10 mouse cellular contexts compared by ENCODE assay signal in the genomic region with DNA sequence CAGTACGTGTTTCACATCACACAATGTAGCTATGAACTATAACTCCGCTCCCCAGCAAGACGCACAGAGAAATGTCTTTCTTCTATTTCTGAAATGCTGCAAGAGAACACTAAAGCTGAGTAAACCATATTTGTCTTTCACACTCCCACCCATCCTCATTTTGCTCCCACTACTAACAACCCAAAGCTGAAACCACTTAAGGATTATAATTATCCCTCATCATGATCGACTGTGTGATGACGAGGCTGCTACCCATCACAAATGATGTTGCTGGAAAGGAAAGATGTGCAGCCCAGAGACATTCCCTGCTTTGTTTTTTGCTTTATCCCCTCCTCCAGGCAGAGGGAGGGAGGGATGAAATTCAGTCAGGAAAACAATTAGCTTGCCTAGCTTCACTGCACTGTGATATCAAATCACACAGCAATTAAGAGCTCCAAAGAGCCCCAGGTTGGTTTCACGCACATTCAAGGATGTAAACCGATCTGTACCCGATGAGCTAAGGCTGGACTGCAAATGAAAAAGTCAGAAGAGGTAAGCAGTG.
DNase-seq lines count a peak whose midpoint lies in the region; ATAC-seq lines count a peak whose summit lies in the region.
"Had no signal": no experiment of that assay in that cellular context is flagged by ENCODE, and none has a peak within 500 bp of the region (broad histone marks: within the 10 kb centered on the region; RNA-seq: fewer than 3 reads in every experiment).

No protein-coding gene starts in this region.

- no peak overlapping the region for H3K27ac ChIP-seq in kidney, embryonic 14.5 days (ENCODE audit: low read depth, low read length)
- H3K27ac ChIP-seq in forebrain, embryonic 16.5 days (ENCODE audit: low read length): peak overlapping the region; percentile 25
- H3K27ac ChIP-seq: stomach, embryonic 15.5 days had no signal

- H3K4me1 ChIP-seq in kidney, embryonic 14.5 days (ENCODE audit: control insufficient read depth, insufficient read depth, low read length): no peaks in the 10 kb centered on the region
- peaks cover 7% of the 10 kb centered on the region for H3K4me1 ChIP-seq in forebrain, embryonic 16.5 days (replicated peaks; ENCODE audit: control insufficient read depth, insufficient read depth, low read length)
- H3K4me1 ChIP-seq: stomach, embryonic 15.5 days had no signal

- 24% methylated on average over 8 of the region's 8 CpGs for WGBS in kidney, embryonic 14.5 days
- WGBS in forebrain, embryonic 16.5 days: 19% methylated on average over 8 of the region's 8 CpGs

- no peak overlapping the region for H3K4me2 ChIP-seq in kidney, embryonic 14.5 days (replicated peaks; ENCODE audit: low read depth, low read length)
- no peak overlapping the region for H3K4me2 ChIP-seq in forebrain, embryonic 16.5 days (ENCODE audit: low read length)
- H3K4me2 ChIP-seq: stomach, embryonic 15.5 days had no signal

- no peaks in the 10 kb centered on the region for H3K36me3 ChIP-seq in kidney, embryonic 14.5 days (ENCODE audit: control insufficient read depth, insufficient read depth, low read length)
- H3K36me3 ChIP-seq in forebrain, embryonic 16.5 days (ENCODE audit: control insufficient read depth, insufficient read depth): no peaks in the 10 kb centered on the region
- H3K36me3 ChIP-seq: stomach, embryonic 15.5 days had no signal

- H3K9ac ChIP-seq in kidney, embryonic 14.5 days (ENCODE audit: low read depth, low read length): no peak overlapping the region
- H3K9ac ChIP-seq in forebrain, embryonic 16.5 days (replicated peaks; ENCODE audit: low read depth, low read length): no peak overlapping the region
- H3K9ac ChIP-seq: stomach, embryonic 15.5 days had no signal

- H3K9me3 ChIP-seq in kidney, embryonic 14.5 days (ENCODE audit: control insufficient read depth, low read length): no peaks in the 10 kb centered on the region
- no peaks in the 10 kb centered on the region for H3K9me3 ChIP-seq in forebrain, embryonic 16.5 days (ENCODE audit: control insufficient read depth, low read length)
- H3K9me3 ChIP-seq: stomach, embryonic 15.5 days had no signal

- H3K4me3 ChIP-seq in kidney, embryonic 14.5 days (ENCODE audit: low read length): no peak overlapping the region
- no peak overlapping the region for H3K4me3 ChIP-seq in forebrain, embryonic 16.5 days (replicated peaks; ENCODE audit: low read length)
- H3K4me3 ChIP-seq: stomach, embryonic 15.5 days had no signal

- no peak for DNase-seq in kidney, postnatal 25 days
- DNase-seq in layer of hippocampus, adult 9-11 months: peak; percentile 28
- peak; percentile 27 for DNase-seq in retina, embryonic 14.5 days (ENCODE audit: low spot score)
- DNase-seq in heart, postnatal 10 days: no peak
- no peak for DNase-seq in Muller cell, postnatal 12 days (ENCODE audit: inconsistent ontology term)
- DNase-seq: cerebellum, adult 11-12 months had no signal

- H3K27me3 ChIP-seq in kidney, embryonic 14.5 days (ENCODE audit: control insufficient read depth, insufficient read depth, low read length): no peaks in the 10 kb centered on the region
- H3K27me3 ChIP-seq in forebrain, embryonic 16.5 days (replicated peaks; ENCODE audit: control insufficient read depth, insufficient read depth, low read length): no peaks in the 10 kb centered on the region
- H3K27me3 ChIP-seq: stomach, embryonic 15.5 days had no signal

- intact Hi-C loops in heart, postnatal 10 days (cut with DNase I): no loop called here

- peak; percentile 74 for ATAC-seq in kidney, embryonic 14.5 days (ENCODE audit: low FRiP score, low TSS enrichment)
- peak; percentile 88 for ATAC-seq in forebrain, embryonic 16.5 days
- no peak for ATAC-seq in monocyte, adult 5-6 weeks (replicated peaks; ENCODE audit: insufficient number of reproducible peaks, low FRiP score, low TSS enrichment, poor library complexity, severe bottlenecking)

Comparison
In these comparisons a context has a peak if more than half of its experiments do, and no peak if none do; other contexts are left out.
1. DNase-seq: peak in layer of hippocampus, adult 9-11 months (single experiment) and retina, embryonic 14.5 days (single experiment); none in kidney, postnatal 25 days (0 of 2), heart, postnatal 10 days (0 of 2) and Muller cell, postnatal 12 days (single experiment).